Mouse (Mus musculus): ENCODE data around the gene Shox2.

Gene Shox2

GRCm38 (mm10) chr3:66964884-66965283 is 16.7 kb downstream of the Shox2 start:
- DNase-seq (ENCODE audit: low read depth, low spot score), result no peak

- no peak for DNase-seq (ENCODE audit: low read depth, low spot score)
Observed at GRCm38 (mm10) chr3:66959972-66960371, 21.6 kb downstream of the Shox2 start.

- DNase-seq (ENCODE audit: low read depth, low spot score), result no peak
Observed at GRCm38 (mm10) chr3:66955126-66955525, 26.4 kb downstream of the Shox2 start.

GRCm38 (mm10) chr3:66939675-66940074 is 41.9 kb downstream of the Shox2 start:
- no peak for DNase-seq (ENCODE audit: low read depth, low spot score)

GRCm38 (mm10) chr3:66922436-66922835 is 59.1 kb downstream of the Shox2 start:
- no peak for DNase-seq (ENCODE audit: low read depth, low spot score)

Data from WW6 (cell line).